7 mouse cellular contexts compared by ENCODE assay signal in genomic region chrX:75130467-75131160, GRCm38 (mm10). TPM values are rescaled to one million over a fixed set of nuclear protein-coding genes. Genes with fewer than 3 reads are reported as not detected.
DNase-seq lines count a peak whose midpoint lies in the region; ATAC-seq and TF ChIP-seq lines count a peak whose summit lies in the region.

Mpp1 (minus strand) TSS chrX:75131016.

- WGBS in embryonic facial prominence, embryonic 10.5 days: 19% methylated on average over 36 of the region's 36 CpGs
- 25% methylated on average over 36 of the region's 36 CpGs for WGBS in intestine, postnatal 0 days
- 21% methylated on average over 36 of the region's 36 CpGs for whole genome bisulfite sequencing in midbrain, embryonic 12.5 days
- 12% methylated on average over 36 of the region's 36 CpGs for WGBS in small intestine, adult 2 months

- peak; percentile 86 for DNase-seq in adrenal gland, postnatal 10 days
- DNase-seq in embryonic facial prominence, embryonic 10.5 days (ENCODE audit: low spot score): peak; percentile 88
- no peak for DNase-seq in gonadal fat pad, adult 2 months (ENCODE audit: low read depth)
- DNase-seq in left cerebral cortex, postnatal 4 days: peak; percentile 80

- no peaks in the 10 kb centered on the region for H3K9me3 ChIP-seq in embryonic facial prominence, embryonic 10.5 days
- no peaks in the 10 kb centered on the region for H3K9me3 ChIP-seq in intestine, postnatal 0 days (ENCODE audit: control insufficient read depth)
- no peaks in the 10 kb centered on the region for H3K9me3 ChIP-seq in midbrain, embryonic 12.5 days

- no peaks in the 10 kb centered on the region for H3K4me1 ChIP-seq in embryonic facial prominence, embryonic 10.5 days
- H3K4me1 ChIP-seq in intestine, postnatal 0 days (replicated peaks; ENCODE audit: control insufficient read depth, insufficient read depth, low read length): no peaks in the 10 kb centered on the region
- H3K4me1 ChIP-seq in midbrain, embryonic 12.5 days: no peaks in the 10 kb centered on the region
- no peaks in the 10 kb centered on the region for H3K4me1 ChIP-seq in small intestine, adult 2 months (ENCODE audit: control insufficient read depth, insufficient read depth, insufficient read length, low read length)

- H3K36me3 ChIP-seq in embryonic facial prominence, embryonic 10.5 days (replicated peaks): no peaks in the 10 kb centered on the region
- H3K36me3 ChIP-seq in intestine, postnatal 0 days (ENCODE audit: control insufficient read depth, insufficient read depth): no peaks in the 10 kb centered on the region
- H3K36me3 ChIP-seq in midbrain, embryonic 12.5 days: no peaks in the 10 kb centered on the region
- H3K36me3 ChIP-seq in small intestine, adult 2 months (ENCODE audit: control insufficient read depth, insufficient read depth, low read length): no peaks in the 10 kb centered on the region

- H3K27ac ChIP-seq in embryonic facial prominence, embryonic 10.5 days (replicated peaks): peak within 1 kb of the TSS; percentile 78
- H3K27ac ChIP-seq in intestine, postnatal 0 days (ENCODE audit: low read depth, low read length): peak within 1 kb of the TSS; percentile 86
- 0 out of 2 replicates have a peak within 1 kb of the TSS, but pooled peaks have one; percentile 35 for H3K27ac ChIP-seq in midbrain, embryonic 12.5 days (replicated peaks)
- H3K27ac ChIP-seq in small intestine, adult 2 months (ENCODE audit: insufficient read depth, low read depth, low read length): peak within 1 kb of the TSS; percentile 94

- TF ChIP-seq CTCF in intestine, postnatal 0 days (IDR thresholded peaks at IDR 0.05; ENCODE audit: low read depth): no peak
- TF ChIP-seq CTCF in small intestine, adult 2 months (IDR thresholded peaks at IDR 0.05; ENCODE audit: extremely low read depth, insufficient read length, insufficient replicate concordance, low read depth, low read length): no peak

- peak; percentile 91 for ATAC-seq in intestine, postnatal 0 days
- peak; percentile 100 for ATAC-seq in midbrain, embryonic 12.5 days (ENCODE audit: low FRiP score, low read depth)

- peak within 1 kb of the TSS; percentile 65 for H3K9ac ChIP-seq in intestine, postnatal 0 days (ENCODE audit: low read depth, low read length)
- peak within 1 kb of the TSS; percentile 57 for H3K9ac ChIP-seq in midbrain, embryonic 12.5 days (replicated peaks)

- H3K4me2 ChIP-seq in intestine, postnatal 0 days (replicated peaks; ENCODE audit: low read depth): peak within 1 kb of the TSS; percentile 57
- H3K4me2 ChIP-seq in midbrain, embryonic 12.5 days (replicated peaks): peak within 1 kb of the TSS; percentile 57

- H3K27me3 ChIP-seq in embryonic facial prominence, embryonic 10.5 days (replicated peaks; ENCODE audit: low read depth, poor library complexity, severe bottlenecking): no peaks in the 10 kb centered on the region
- no peaks in the 10 kb centered on the region for H3K27me3 ChIP-seq in intestine, postnatal 0 days (replicated peaks; ENCODE audit: control insufficient read depth, insufficient read depth, low read length)
- no peaks in the 10 kb centered on the region for H3K27me3 ChIP-seq in midbrain, embryonic 12.5 days
- H3K27me3 ChIP-seq in small intestine, adult 2 months (ENCODE audit: control insufficient read depth, insufficient read depth, low read length): no peaks in the 10 kb centered on the region

- peak; percentile 81 for TF ChIP-seq POLR2A in small intestine, adult 2 months (IDR thresholded peaks at IDR 0.05; ENCODE audit: low read depth, low read length)

- intact Hi-C loops in left cerebral cortex, postnatal 4 days (cut with DNase I): no loop called here

- peak within 1 kb of the TSS; percentile 62 for H3K4me3 ChIP-seq in embryonic facial prominence, embryonic 10.5 days
- H3K4me3 ChIP-seq in intestine, postnatal 0 days (ENCODE audit: low read depth, low read length): peak within 1 kb of the TSS; percentile 54
- peak within 1 kb of the TSS; percentile 46 for H3K4me3 ChIP-seq in midbrain, embryonic 12.5 days
- H3K4me3 ChIP-seq in small intestine, adult 2 months (ENCODE audit: low read depth, low read length): peak within 1 kb of the TSS; percentile 93

RNA-seq across cellular contexts. Expression of gene Mpp1, which starts in this region (rescaled TPM):
- 10 to 100 TPM; 39.5 to 50.3 TPM for total RNA-seq in adrenal gland, postnatal 10 days (2021)
- 23.4 and 24.8 TPM in 2 replicates for polyA plus RNA-seq in embryonic facial prominence, embryonic 10.5 days (2016; fragmentation: Nextera tagmentation; extraction: Ambion mirVana)
- 43.1 and 55.6 TPM in 2 replicates for polyA plus RNA-seq in gonadal fat pad, adult 2 months (2012; rRNA removed)
- polyA plus RNA-seq in intestine, postnatal 0 days (2015; fragmentation: Nextera tagmentation; extraction: Ambion mirVana): 262 and 284 TPM in 2 replicates
- total RNA-seq in left cerebral cortex, postnatal 4 days (2021): 10 to 100 TPM; 19.1 TPM
- polyA plus RNA-seq in midbrain, embryonic 12.5 days (2016; fragmentation: Nextera tagmentation; extraction: Ambion mirVana): 23.6 and 26.0 TPM in 2 replicates
- 25.2 and 263 TPM in 2 replicates for polyA plus RNA-seq in small intestine, adult 2 months (2012; rRNA removed)

Comparison
In these comparisons a context has a peak if more than half of its experiments do, and no peak if none do; other contexts are left out.
1. H3K27ac ChIP-seq: peak in every context shown above with its lines; median percentile 94 in small intestine, adult 2 months; 86 in intestine, postnatal 0 days; 78 in embryonic facial prominence, embryonic 10.5 days; 35 in midbrain, embryonic 12.5 days.